Mouse (Mus musculus) layer of hippocampus, postnatal 25 days (tissue): ENCODE results near the gene Cpm. TPM values are rescaled to one million over a fixed set of nuclear protein-coding genes. Genes with fewer than 3 reads are reported as not detected.

Experiments
- DNase-seq, 2 experiments: peaks; one replicate each; pipeline ENCODE4 v3.0.0; 2022; ENCODE audit warnings: mixed read lengths in 2 of 2, low spot score in 1 of 2; ENCODE audit errors: extremely low spot score in 1 of 2
- total RNA-seq, 2 experiments: library from RNA; stranded (reverse); gene quantifications; 2 replicates each; pipeline ENCODE4 v1.2.3; 2021

Gene Cpm
- total RNA-seq, 2 experiments from 2014 or later = 8.5 to 11.4 TPM

DNA sequence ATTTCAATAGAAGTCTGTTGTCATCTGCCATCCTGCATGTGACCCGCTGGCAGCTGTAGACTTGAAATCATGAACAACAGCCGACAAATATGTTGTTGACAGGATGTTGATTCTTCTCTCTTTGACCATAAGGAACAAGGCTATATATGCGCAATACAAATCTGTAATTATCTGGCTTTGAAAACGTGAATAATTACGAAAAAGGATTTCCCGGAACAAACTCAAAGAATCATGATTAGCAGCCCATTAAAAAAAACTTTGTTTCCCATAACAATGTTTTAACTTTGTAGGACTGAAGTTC, 27.3 kb downstream of the Cpm start:
- no peak for DNase-seq

DNA sequence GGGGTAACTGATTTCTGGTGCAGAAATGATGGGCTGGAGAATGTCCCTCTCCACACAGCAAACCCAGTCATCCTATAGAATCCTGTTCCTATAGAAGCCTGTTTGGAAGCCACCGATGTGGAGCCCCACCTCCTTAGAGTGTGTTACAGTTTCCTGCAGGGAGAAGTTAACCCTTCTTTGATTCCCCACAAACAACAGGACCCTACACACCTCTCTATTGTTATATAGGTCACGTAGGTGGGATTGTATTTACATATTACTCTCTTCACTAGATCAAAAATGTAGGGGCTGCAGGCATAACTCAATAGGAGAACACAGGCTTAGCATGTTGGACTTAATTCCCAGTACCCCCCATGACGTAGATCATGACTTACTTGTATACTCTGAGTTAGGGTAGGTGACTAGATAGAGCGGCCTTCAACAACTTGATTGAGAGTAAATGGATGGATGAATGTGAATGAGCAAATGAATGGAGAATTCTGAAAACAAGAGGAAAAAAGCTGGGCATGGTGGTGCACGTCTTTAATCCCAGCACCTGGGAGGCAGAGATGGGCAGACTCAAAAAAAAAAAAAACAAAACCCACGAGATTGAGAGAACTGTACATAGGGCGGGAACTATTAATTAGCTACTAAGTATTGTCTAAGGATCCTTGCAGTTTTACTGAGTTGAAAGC, 27.8 kb downstream of the Cpm start:
- no peak for DNase-seq

DNA sequence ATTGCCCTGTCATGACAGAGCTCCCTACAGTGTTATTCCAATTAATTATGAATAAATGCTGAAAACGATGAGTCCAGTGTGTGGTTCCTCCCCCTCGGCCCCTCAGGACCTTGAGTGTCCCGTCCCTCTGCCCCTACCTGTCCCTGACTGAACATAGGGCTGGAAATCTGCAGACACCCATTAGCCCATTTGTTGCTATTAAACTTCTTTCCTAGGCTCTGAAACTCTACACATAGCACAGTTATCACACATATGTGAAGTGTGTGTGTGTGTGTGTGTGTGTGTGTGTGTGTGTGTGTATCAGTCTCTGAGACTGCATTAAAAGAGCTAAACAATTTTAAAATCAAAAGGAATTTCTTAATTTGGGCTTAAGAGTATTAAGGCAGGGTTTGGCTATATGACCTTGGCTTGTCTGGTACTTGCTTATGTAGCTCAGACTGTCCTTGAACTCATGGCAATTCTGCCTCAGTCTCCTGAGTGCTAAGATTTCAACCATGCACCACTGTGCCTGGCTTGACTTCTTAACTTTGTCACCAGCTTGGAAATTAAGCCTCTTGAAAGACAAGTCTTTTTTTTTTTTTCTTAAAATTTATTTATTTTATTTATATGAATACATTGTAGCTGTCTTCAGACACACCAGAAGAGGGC, 28.5 kb downstream of the Cpm start:
- DNase-seq = no peak

DNA sequence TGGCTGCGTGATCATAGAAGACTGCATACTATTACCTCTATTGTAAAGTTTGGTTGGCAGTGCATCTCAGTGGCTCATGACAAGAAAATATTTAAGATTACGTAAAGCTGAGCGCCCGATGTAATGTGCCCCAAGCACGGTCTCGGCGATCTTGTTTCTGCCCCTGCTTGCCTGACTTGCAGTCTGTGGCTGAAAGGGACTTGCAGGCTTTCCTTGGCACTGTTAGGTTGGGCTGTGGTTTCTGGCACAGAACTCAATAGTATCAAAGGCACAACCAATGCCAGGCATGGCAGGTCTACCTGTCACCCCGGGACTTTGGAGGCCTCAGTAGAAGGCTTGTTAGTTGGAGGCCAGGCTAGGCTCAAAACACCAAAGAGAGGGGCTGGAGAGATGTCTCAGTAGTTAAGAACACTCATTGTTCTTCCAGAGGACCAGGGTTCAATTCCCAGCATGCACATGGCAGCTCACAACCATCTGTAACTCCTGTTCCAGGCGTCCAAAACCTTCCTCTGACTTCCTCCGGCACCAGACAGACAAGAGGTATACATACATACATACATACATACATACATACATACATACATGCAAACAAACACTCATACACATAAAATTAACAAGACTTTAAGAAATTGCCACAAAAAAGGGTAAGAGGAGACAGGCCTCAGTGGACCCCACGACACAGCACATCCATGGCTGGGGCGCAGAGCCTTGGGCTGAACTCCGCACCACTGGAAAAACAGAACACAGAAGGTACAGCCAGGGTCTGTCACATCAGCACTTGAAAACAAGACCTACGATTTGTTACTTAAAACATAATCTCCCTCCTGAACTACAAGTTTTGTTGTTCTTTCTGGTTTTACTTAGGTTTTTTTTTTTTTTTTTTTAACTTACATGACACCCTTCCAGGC, 29.5 kb downstream of the Cpm start:
- DNase-seq = no peak

DNA sequence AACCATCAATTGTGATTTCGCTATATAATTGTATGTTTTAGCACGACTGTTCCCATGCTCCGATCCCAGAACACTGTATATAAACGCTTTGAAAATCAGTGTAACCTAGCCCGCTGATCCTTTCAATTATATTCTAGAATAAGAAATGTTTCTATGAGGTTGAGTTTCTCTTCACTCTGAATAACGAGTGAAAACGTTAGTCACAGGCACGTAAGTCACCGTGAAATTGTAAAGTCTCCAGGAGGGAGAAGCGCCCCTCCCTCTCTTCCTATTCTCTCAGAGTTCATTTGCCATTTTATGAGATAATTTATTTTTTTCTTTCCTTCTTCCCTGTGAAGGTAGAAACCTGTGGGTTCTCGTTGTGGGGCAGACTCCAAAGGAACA, 30.1 kb downstream of the Cpm start:
- DNase-seq = no peak

DNA sequence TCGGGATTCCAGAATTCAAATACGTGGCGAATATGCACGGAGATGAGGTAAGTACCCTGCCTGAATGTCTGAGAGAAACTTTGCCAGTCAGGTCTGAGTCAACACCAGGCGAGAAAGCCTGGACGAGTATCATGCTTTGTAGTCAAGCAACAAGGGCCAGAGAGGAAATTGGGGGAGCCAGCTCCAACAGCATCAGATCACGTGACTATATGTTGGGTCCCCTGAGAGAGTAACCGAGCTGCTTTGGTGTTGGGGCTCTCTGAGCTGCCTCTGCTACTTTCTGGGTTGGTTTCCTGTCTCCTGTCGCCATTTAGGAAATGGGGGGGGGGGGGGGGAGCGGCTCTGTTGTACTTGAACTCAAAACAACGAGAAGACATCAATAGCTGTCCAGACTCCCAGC, 30.5 kb downstream of the Cpm start:
- no peak for DNase-seq

DNA sequence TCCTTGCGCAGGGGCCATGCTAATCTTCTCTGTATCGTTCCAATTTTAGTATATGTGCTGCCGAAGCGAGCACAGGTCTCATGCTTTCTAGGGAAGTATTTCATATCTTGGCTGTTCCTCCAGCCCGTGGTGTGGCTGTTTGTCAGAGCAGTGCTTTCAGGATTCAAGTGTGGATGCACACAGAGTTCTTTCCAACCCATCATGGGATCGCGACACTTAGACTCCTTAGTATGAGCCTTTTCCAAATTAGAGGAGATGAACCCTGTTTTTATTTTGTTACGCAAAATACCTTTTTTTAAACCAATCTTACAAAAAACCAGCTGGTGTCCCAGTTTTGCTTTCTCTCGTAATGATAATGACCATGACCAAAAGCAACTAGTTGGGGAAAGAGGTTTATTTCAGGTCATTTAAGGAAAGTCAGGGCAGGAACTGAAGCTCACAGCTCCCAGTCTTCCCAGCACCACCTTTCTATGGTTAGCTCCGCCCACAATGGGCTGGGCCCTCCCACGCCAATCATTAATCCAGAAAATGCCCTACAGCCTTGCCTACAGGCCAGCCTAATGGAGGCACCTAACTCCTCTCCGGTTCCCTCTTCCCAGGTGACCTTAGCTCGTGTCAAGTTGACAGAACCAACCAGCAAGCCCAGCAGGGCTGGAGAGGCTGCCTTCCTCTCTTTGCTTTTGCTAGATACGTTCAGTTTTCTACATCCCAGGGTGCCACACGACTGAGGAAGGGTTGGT, 33.2 kb downstream of the Cpm start:
- no peak for DNase-seq

DNA sequence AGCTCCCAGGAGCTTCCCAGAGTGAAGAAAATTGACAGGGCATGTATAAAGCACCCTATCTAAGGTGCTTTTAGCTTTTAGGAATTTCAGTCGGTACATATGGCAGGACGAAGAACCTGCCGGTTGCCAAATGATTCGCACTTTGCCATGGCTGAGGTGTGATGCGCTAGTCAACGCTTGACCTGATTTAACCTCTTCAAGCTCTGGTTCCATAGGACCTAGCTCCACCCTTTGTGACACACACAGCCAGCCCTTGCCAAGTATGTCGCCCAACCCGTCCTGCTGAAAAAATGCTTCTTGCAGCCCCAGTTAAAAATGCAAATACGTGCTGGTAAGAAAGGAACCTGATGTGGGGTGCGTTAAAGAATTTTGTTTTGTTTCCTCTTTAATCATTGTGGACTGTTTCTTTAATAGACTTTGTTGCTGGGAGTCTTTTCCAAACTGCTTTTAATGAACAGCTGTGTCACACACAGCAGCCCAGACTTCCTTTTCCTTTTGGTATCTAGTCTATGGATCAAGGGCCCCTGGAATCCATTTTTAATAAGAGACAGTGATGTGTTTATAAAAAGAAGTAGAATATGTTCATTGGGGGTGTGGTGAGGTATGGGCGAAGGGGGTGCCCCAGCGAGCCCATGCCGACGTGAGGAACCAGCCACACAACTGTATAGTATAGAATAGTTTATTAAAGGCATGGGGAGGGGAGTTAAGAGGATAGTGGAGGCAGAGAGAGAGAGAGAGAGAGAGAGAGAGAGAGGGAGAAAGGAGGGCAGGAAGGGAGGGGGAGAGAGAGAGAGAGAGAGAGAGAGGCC, 34.0 kb downstream of the Cpm start:
- no peak for DNase-seq

DNA sequence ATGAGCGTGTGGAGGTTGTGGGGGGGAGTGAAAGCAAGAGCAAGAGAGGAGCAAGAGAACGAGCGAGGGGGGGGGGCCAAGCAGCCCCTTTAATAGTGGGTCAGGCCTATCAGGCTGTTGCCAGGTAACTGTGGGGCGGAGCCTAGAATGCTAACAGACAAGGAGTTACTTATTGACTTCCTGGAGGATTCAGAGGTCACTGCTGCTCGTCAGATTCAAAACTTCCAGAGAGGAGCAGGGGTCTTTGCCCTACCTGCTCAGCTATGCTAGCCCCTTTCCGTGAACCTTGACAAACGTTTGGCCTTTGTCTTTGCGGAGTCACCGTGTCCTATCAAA, 34.5 kb downstream of the Cpm start:
- no peak for DNase-seq

DNA sequence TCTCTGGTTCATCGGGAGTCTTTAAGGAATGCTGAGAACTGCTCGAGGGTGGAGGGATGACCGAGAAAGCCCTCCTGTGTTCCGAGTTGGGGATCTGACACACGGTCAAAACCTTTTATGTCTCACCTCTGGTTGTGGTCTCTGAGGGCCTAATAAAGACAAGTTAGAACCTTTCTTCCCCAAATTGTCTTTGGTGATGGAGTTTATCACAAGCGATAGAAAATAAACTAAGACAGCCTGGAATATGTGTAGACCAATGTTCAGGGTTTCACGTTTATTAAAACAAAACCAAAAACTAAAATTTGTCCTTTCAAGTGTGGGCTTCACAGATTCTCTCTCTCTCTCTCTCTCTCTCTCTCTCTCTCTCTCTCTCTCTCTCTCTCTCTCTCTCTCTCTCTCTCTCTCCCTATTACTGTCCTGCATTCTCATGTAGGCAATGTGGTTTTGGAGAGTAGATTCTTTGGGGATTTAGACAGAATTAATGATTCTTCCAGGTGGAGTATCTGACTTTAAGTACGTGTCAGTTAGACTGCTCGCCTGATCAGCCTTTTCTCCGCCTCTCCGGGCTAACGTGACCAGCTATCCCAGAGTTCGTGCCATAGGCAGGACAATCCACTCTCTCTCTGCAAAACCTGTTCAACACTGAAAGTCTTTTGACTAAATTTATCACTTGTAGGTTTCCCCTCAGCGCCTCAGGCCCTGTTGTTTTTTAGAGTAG, 35.1 kb downstream of the Cpm start:
- DNase-seq = no peak

DNA sequence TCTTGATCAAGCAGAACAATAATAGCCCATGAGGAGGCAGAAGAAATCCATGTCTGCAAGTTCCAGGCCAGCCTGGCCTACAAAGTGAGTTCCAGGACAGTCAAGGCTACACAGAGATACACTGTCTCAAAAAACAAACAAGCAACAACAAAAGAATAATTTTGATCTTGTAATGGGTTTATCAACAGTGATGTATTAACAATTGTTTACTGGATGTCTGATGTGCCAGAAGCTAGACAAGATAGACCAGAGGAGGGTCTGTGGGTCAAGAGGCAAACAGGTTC, 35.6 kb downstream of the Cpm start:
- DNase-seq = no peak

DNA sequence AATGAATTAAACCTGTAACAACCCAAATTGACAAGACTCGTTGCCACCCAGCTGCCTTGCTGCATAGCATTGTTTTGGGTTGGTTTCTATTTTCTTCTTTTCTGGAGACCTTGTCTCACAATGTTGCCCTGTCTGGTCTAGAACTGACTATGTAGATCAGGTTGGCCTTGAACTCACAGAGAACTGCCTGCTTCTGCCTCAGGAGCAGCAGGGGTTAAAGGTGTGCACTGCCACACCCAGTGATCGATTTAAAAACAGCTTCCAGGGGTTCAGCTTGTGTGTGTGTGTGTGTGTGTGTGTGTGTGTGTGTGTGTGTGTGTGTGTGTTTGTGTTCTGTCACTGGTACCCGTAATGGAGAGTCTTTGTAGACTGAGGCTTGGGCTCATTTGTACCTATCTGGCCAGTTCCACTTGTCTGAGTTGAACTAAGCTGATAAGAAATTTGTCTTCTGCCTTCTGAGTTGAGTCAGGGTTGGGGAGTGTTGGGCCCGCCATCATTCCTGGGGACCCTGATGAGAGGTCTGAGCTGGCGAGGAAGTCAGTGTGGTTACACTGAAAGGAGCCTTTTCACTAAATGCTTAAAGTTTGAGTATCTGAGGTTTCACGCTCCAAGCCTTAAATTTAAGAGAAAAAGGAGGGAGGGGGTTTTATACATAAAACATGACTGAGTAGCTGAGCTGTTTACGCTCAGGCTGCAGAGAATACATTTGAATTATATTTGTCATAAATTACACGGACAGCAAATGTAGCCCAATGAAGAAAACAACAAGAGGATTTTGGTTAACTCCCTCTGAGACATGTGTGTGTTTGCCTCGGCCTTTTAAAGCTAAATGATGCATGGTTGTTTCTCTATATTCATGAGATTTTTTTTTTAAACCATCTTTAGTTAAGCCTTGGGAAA, 36.3 kb downstream of the Cpm start:
- DNase-seq = no peak

DNA sequence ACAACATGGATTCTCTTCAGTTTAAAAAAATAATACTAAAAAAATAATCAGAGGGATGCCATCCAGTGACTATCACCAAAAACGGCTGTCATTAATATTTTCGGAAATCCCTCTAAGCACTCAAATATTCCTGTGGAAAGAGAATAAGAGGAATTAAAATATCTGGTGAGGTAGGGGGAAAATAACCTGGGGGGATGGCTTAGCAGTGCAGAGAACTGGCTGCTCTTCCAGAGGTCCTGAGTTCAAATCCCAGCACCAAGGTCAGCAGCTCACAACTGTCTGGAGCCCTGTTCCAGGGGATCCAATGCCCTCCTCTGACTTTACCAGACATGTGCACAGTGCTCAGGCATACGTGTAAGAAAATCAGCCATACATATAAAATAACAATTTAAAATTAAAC, 37.1 kb downstream of the Cpm start:
- no peak for DNase-seq

DNA sequence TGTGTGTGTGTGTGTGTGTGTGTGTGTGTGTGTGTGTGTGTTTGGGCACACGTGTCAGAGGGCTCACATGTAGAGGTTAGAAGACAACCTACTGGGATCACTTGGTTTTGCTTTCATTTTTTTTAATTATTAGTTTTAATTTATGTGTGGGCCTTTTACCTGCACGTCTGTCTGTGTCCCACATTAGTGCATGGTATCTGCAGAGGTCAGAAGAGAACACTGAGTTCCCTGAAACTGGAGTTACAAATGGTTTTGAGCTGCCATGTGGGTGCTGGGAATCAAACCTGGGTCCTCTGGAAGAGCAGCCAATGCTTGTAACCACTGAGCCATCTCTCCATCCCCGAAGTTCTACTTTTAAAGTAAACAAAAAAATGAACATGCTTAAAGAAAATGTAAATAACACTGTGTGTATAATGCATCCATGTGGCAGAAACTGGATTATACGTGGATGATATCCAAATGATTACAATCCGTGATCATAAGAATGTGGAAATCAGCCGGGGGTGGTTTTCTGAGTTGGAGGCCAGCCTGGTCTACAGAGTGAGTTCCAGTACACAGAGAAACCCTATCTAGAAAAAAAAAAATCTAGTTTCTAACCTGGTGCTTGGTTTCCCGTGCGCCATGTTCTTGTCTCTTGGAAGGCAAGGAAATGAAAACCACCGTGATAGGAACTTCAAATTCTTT, 37.8 kb downstream of the Cpm start:
- DNase-seq = no peak

DNA sequence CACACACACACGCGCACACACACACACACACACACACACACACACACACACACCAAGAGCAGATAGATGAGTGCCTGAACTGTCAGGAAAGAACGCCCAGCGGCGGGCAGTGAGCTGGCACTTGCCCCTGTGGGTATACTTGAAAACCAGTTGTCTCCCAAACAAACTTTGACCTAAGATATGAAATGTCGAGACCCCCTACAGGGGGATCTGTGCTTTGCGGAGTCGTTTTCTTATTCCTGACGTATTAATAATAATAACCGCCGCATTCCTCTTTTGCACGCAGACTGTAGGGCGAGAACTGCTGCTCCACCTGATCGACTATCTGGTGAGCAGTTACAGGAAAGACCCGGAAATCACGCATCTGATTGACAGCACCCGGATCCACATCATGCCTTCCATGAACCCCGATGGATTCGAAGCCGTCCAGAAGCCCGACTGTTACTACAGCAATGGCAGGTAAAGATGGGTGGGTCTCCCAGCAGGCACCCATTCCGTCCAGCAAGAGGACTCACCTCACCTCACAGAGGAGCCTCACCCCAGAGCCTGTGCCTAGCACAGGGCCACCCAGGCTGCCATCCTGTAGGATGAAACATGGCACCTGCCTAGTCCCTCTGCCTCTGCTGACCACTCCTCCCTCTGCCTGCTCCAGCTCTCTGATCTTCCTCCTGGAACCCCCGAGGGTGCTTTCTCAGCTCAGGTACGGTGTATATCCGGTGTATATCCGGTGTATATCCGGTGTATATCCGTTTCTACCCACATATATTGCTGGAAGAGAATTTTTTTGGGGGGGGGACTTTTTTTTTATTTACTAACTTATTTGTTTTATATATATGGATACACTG, 38.6 kb downstream of the Cpm start:
- no peak for DNase-seq

DNA sequence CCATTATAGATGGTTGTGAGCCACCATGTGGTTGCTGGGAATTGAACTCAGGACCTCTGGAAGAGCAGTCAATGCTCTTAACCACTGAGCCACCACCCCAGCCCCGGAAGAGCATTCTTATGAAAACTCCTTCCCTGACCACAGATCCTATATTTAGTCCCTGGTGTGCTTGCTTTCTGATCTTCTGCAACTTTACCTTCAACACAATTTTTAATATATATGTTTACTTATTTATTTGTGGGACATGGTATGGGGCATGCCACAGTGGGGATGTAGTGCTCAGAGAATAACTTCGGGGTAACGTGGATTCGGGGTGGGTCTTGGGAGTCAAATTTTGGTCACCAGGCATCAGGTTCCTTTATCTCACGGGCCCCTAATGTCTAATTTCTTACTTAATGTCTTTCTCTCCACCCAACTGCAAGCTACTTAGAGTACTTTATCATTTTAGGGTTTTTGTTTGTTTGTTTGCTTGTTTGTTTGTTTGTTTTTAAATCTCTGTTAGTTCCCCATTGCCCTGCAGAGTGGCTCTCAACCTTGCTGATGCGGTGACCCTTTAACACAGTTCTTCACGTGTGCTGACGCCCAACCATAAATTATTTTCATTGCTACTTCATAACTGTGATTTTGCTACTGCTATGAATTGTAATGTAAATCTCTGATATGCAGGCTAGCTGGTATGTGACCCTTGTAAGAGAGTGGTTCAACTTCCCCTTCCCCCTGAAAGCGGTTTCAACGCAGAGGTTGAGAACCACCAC, 39.4 kb downstream of the Cpm start:
- no peak for DNase-seq
